Mouse (Mus musculus): Measurements from ENCODE around the gene Rnf222. TPM values are rescaled to one million over a fixed set of nuclear protein-coding genes. Genes with fewer than 3 reads are reported as not detected.

Rnf222 gene
- polyA plus RNA-seq, 1 experiment from 2014 or later, result 0.16 TPM

DNA sequence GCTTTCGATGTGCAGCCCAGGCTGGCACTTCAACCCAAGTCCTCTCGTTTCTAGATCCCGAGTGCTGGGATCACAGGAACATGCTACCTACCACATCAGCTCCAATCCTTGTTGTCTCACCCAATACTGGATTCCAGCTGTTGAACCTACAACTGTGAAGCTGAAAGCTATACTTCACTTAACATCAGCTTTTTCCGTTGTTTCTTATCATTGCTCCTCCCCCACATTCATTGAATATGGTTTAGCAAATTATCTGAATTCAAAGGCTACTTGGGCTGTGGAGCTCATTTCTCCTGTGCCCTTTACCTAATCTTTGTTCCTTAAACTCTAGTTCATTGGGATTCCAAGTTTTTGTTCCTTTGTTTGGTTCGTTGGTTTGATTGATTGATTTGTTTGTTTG, 9.5 kb upstream of the Rnf222 start:
- 0 out of 2 replicates have a peak, but pooled peaks cover 2% of the 10 kb centered on the region for H3K4me1 ChIP-seq (replicated peaks; ENCODE audit: control insufficient read depth, insufficient read depth, low read length)
- H3K9me3 ChIP-seq (ENCODE audit: control insufficient read depth, low read length), result no peaks in the 10 kb centered on the region
- H3K27me3 ChIP-seq (replicated peaks; ENCODE audit: control insufficient read depth, insufficient read depth, low read length), result no peaks in the 10 kb centered on the region
- 77% methylated on average over 5 of the region's 5 CpGs for WGBS
- no peak overlapping the region for H3K9ac ChIP-seq (ENCODE audit: low read depth, low read length)
- DNase-seq (ENCODE audit: low spot score) (no peak), ATAC-seq (replicated peaks; ENCODE audit: low FRiP score) (no peak)
- H3K27ac ChIP-seq (ENCODE audit: low read depth, low read length), result no peak overlapping the region
- H3K4me3 ChIP-seq (ENCODE audit: low read depth, low read length), result no peak overlapping the region
- H3K4me2 ChIP-seq, result no peak overlapping the region
- no peaks in the 10 kb centered on the region for H3K36me3 ChIP-seq (ENCODE audit: control insufficient read depth, insufficient read depth, low read length)

DNA sequence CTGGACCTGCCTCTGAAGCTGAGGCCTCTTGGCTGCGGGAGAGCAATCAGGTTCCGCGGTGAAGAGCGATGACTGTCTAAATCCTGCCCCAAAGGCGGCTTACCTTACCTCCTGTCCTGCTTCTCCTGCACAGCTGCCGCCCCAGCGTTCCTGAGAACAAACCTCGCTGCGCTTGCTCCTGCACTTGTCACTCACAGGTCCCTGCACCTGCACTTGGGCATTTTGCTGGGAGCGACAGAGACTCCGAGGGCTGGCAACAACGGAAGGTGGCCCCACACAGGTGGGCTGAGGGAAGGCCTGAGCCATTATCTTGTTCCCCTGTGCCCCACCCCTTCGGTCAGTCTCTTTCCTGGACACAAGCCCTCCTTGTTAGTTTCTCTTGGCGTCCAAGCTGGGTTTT, 6.2 kb upstream of the Rnf222 start:
- H3K4me1 ChIP-seq (replicated peaks; ENCODE audit: control insufficient read depth, insufficient read depth, low read length), result peaks cover 12% of the 10 kb centered on the region
- WGBS, result 31% methylated on average over 14 of the region's 14 CpGs
- H3K4me3 ChIP-seq (ENCODE audit: low read depth, low read length), result no peak overlapping the region
- no peak overlapping the region for H3K4me2 ChIP-seq
- H3K9me3 ChIP-seq (ENCODE audit: control insufficient read depth, low read length), result no peaks in the 10 kb centered on the region
- no peak overlapping the region for H3K27ac ChIP-seq (ENCODE audit: low read depth, low read length)
- DNase-seq (ENCODE audit: low spot score), result no peak
- ATAC-seq (replicated peaks; ENCODE audit: low FRiP score), result no peak
- H3K36me3 ChIP-seq (ENCODE audit: control insufficient read depth, insufficient read depth, low read length), result no peaks in the 10 kb centered on the region
- H3K27me3 ChIP-seq (replicated peaks; ENCODE audit: control insufficient read depth, insufficient read depth, low read length), result no peaks in the 10 kb centered on the region
- H3K9ac ChIP-seq (ENCODE audit: low read depth, low read length), result no peak overlapping the region

DNA sequence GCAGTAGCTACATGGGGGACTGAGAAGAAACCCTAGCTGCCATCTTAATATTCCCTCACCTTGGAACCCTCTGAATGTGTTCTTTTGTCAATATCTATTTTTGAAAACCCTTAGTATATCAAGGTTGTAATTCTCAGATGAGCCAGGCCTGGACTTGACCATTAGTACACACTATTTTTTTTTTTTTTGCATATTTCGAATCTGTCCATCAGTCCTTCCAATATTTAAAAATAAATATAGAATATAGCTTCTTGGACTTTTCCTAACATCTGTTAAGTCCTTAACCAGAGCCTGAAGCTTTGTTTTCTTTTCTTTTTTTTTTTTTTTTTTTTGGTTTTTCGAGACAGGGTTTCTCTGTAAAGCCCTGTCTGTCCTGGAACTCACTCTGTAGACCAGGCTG, 4.5 kb upstream of the Rnf222 start:
- no peaks in the 10 kb centered on the region for H3K27me3 ChIP-seq (replicated peaks; ENCODE audit: control insufficient read depth, insufficient read depth, low read length)
- ATAC-seq (replicated peaks; ENCODE audit: low FRiP score), result no peak
- no peak overlapping the region for H3K27ac ChIP-seq (ENCODE audit: low read depth, low read length)
- H3K4me2 ChIP-seq, result peak overlapping the region; percentile 54; the same call in 1 of the 2 replicates
- H3K4me1 ChIP-seq (replicated peaks; ENCODE audit: control insufficient read depth, insufficient read depth, low read length), result peaks cover 12% of the 10 kb centered on the region
- no peaks in the 10 kb centered on the region for H3K9me3 ChIP-seq (ENCODE audit: control insufficient read depth, low read length)
- 75% methylated on average over 2 of the region's 2 CpGs for WGBS
- no peak for DNase-seq (ENCODE audit: low spot score)
- peak overlapping the region; percentile 43; the same call in 1 of the 2 replicates for H3K9ac ChIP-seq (ENCODE audit: low read depth, low read length)
- H3K36me3 ChIP-seq (ENCODE audit: control insufficient read depth, insufficient read depth, low read length), result no peaks in the 10 kb centered on the region
- no peak overlapping the region for H3K4me3 ChIP-seq (ENCODE audit: low read depth, low read length)

DNA sequence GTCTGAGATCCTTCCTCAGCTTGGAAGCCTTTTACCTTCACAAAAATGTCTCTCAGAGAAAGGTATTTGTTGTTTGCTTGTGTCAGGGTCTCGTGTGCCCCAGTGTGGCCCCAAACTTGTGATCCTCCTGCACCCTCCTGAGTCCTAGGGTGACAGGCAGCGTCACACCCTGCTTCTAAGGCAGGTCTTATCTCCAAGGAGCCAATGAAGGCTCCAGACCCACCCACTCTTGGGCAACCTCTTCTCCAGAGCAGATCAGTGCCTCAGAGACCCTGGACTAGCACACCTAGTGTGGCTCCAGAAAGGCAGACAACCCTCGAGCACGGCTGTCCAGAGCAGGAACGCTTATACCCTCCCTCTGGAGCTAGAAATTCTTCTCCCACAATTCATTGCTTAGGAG, 4.0 kb upstream of the Rnf222 start:
- H3K4me3 ChIP-seq (ENCODE audit: low read depth, low read length), result no peak overlapping the region
- H3K4me1 ChIP-seq (replicated peaks; ENCODE audit: control insufficient read depth, insufficient read depth, low read length), result peaks cover 12% of the 10 kb centered on the region
- DNase-seq (ENCODE audit: low spot score), result no peak
- no peaks in the 10 kb centered on the region for H3K9me3 ChIP-seq (ENCODE audit: control insufficient read depth, low read length)
- peak overlapping the region; percentile 54 for H3K4me2 ChIP-seq
- 51% methylated on average over 5 of the region's 5 CpGs for WGBS
- ATAC-seq (replicated peaks; ENCODE audit: low FRiP score), result peak; percentile 96
- H3K27ac ChIP-seq (ENCODE audit: low read depth, low read length), result no peak overlapping the region; the same call in 1 of the 2 replicates
- H3K27me3 ChIP-seq (replicated peaks; ENCODE audit: control insufficient read depth, insufficient read depth, low read length), result no peaks in the 10 kb centered on the region
- H3K9ac ChIP-seq (ENCODE audit: low read depth, low read length), result peak overlapping the region; percentile 43; the same call in 1 of the 2 replicates
- H3K36me3 ChIP-seq (ENCODE audit: control insufficient read depth, insufficient read depth, low read length), result no peaks in the 10 kb centered on the region

DNA sequence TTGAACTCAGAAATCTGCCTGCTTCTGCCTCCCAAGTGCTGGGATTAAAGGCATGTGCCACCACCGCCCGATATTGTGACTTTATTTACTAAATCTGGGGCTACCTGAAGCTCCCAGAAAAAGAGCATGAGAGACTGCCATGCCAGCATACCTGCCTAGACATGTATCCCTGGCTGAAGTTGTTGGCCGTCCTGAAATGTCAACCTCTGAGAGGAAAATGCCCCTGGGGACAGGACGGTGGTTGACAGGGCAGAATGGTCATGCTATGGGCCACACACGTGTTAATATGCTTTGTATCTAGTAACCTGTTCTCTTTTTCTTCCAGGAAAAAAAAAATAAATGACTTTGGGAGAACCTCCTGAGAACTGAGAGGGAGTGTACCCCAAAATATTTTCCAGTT, 2.3 kb upstream of the Rnf222 start:
- Histone ChIP-seq H3K9ac (ENCODE audit: low read depth, low read length) (no peak overlapping the region), H3K36me3 (ENCODE audit: control insufficient read depth, insufficient read depth, low read length) (no peaks in the 10 kb centered on the region), H3K27ac (ENCODE audit: low read depth, low read length) (no peak overlapping the region), H3K9me3 (ENCODE audit: control insufficient read depth, low read length) (no peaks in the 10 kb centered on the region), H3K4me3 (ENCODE audit: low read depth, low read length) (no peak overlapping the region), H3K4me2 (no peak overlapping the region), H3K4me1 (replicated peaks; ENCODE audit: control insufficient read depth, insufficient read depth, low read length) (peaks cover 12% of the 10 kb centered on the region), H3K27me3 (replicated peaks; ENCODE audit: control insufficient read depth, insufficient read depth, low read length) (no peaks in the 10 kb centered on the region)
- 76% methylated on average over 5 of the region's 5 CpGs for WGBS
- no peak for ATAC-seq (replicated peaks; ENCODE audit: low FRiP score)
- DNase-seq (ENCODE audit: low spot score), result no peak

DNA sequence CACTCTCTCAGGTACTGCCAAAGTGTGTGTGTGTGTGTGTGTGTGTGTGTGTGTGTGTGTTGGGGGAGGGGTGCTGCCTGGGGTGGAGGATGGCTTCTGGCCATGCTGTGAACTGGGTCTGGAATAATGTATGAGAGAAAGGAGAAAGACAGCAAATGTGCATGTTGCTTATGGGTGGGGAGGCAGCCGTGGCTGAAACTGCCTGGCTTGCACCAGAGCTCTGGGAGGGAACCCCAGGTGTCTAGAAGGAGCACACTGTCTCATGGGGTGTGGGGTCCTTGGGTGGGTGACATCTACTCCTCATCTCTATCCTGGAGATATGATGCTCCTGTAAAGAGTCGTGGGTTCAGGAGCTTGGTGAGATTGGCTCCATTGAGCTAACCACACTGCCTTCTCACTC, 300 bp downstream of the Rnf222 start:
- peaks cover 24% of the 10 kb centered on the region for H3K4me1 ChIP-seq (replicated peaks; ENCODE audit: control insufficient read depth, insufficient read depth, low read length)
- WGBS, result 65% methylated on average over 2 of the region's 2 CpGs
- H3K27me3 ChIP-seq (replicated peaks; ENCODE audit: control insufficient read depth, insufficient read depth, low read length), result no peaks in the 10 kb centered on the region
- no peak overlapping the region for H3K4me2 ChIP-seq
- no peak for ATAC-seq (replicated peaks; ENCODE audit: low FRiP score)
- no peak overlapping the region for H3K27ac ChIP-seq (ENCODE audit: low read depth, low read length)
- H3K36me3 ChIP-seq (ENCODE audit: control insufficient read depth, insufficient read depth, low read length), result no peaks in the 10 kb centered on the region
- H3K9ac ChIP-seq (ENCODE audit: low read depth, low read length), result no peak overlapping the region
- H3K4me3 ChIP-seq (ENCODE audit: low read depth, low read length), result no peak overlapping the region
- DNase-seq (ENCODE audit: low spot score), result no peak
- H3K9me3 ChIP-seq (ENCODE audit: control insufficient read depth, low read length), result no peaks in the 10 kb centered on the region

DNA sequence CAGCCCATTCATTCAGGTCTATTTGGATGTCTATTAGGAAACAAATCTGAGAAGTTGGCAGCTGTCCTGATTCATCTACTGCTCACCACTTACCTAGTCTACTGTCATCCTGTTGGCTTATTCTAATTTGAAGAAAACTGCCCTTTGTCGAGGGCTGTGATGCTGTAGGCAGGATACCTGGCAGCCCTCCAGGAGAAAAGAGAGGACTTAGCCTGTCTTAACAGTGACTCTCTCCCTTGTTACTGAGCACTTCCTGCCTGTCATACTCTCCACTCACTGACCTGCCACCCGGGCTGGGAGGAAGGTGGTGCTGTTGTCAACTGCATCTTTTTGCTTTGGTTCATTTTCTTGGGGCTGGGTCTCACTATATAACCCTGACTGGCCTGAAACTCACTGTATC, 2.3 kb downstream of the Rnf222 start:
- 40% methylated on average over 2 of the region's 2 CpGs for WGBS
- Histone ChIP-seq H3K4me3 (ENCODE audit: low read depth, low read length) (no peak overlapping the region), H3K9me3 (ENCODE audit: control insufficient read depth, low read length) (no peaks in the 10 kb centered on the region), H3K27me3 (replicated peaks; ENCODE audit: control insufficient read depth, insufficient read depth, low read length) (no peaks in the 10 kb centered on the region), H3K36me3 (ENCODE audit: control insufficient read depth, insufficient read depth, low read length) (no peaks in the 10 kb centered on the region), H3K4me1 (replicated peaks; ENCODE audit: control insufficient read depth, insufficient read depth, low read length) (peaks cover 13% of the 10 kb centered on the region), H3K9ac (ENCODE audit: low read depth, low read length) (no peak overlapping the region), H3K4me2 (no peak overlapping the region), H3K27ac (ENCODE audit: low read depth, low read length) (no peak overlapping the region)
- DNase-seq (ENCODE audit: low spot score) (no peak), ATAC-seq (replicated peaks; ENCODE audit: low FRiP score) (no peak)

DNA sequence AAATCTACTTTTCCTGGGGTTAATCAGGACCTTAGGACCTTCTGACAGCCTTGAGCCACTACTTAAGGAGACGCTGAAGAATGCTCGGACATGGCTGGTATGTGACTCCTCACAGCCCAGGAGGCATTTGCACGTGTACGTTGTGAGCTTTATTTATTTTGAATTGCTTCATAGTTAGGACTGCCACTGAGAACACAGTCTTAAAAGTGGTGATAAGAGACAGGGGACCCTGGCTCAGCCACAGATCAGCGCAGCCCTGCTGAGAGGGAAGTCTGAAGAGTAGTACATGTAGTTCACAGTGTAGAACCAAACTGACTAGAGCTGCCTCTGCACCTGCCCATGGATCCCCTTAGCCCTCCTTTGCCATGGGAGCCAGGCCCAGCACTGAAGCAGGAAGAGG, 3.5 kb downstream of the Rnf222 start:
- ATAC-seq (replicated peaks; ENCODE audit: low FRiP score) (no peak), DNase-seq (ENCODE audit: low spot score) (peak; percentile 30)
- 66% methylated on average over 5 of the region's 5 CpGs for WGBS
- no peak overlapping the region for H3K27ac ChIP-seq (ENCODE audit: low read depth, low read length)
- H3K9me3 ChIP-seq (ENCODE audit: control insufficient read depth, low read length), result no peaks in the 10 kb centered on the region
- peak overlapping the region; percentile 52; the same call in 1 of the 2 replicates for H3K4me2 ChIP-seq
- H3K4me3 ChIP-seq (ENCODE audit: low read depth, low read length), result no peak overlapping the region
- no peak overlapping the region for H3K9ac ChIP-seq (ENCODE audit: low read depth, low read length)
- peaks cover 13% of the 10 kb centered on the region for H3K4me1 ChIP-seq (replicated peaks; ENCODE audit: control insufficient read depth, insufficient read depth, low read length)
- no peaks in the 10 kb centered on the region for H3K36me3 ChIP-seq (ENCODE audit: control insufficient read depth, insufficient read depth, low read length)
- no peaks in the 10 kb centered on the region for H3K27me3 ChIP-seq (replicated peaks; ENCODE audit: control insufficient read depth, insufficient read depth, low read length)

DNA sequence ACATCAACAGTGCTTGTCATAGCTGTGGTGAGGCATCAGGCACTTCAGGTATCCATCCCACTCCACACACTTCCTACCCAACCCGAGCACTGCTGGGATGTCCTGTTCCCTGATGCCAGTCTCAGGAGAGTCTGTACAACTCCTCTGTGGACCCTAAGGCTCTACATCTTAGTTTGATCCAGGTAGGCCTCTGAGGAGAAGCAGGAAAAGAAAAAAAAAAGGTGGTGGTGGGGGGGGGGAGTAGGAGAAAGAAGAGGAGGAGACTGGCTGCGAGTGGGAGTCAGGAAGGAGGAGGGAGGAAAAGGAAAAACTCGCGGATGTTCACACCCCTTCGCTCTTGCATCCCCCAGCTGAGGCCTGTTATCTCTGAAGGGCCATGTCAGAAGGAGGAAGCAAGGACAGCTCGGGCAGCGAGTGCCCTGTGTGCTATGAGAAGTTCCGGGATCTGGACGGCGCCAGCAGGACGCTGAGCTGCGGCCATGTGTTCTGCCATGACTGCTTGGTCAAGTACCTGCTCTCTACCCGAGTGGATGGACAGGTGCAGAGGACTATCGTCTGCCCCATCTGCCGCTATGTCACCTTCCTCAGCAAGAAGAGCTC, 4.0 kb downstream of the Rnf222 start:
- Histone ChIP-seq H3K4me2 (peak overlapping the region; percentile 52), H3K36me3 (ENCODE audit: control insufficient read depth, insufficient read depth, low read length) (no peaks in the 10 kb centered on the region), H3K27me3 (replicated peaks; ENCODE audit: control insufficient read depth, insufficient read depth, low read length) (no peaks in the 10 kb centered on the region), H3K4me3 (ENCODE audit: low read depth, low read length) (0 out of 2 replicates have a peak overlapping the region, but pooled peaks have one; percentile 7), H3K4me1 (replicated peaks; ENCODE audit: control insufficient read depth, insufficient read depth, low read length) (peaks cover 16% of the 10 kb centered on the region), H3K9ac (ENCODE audit: low read depth, low read length) (peak overlapping the region; percentile 52), H3K27ac (ENCODE audit: low read depth, low read length) (no peak overlapping the region; the same call in 1 of the 2 replicates), H3K9me3 (ENCODE audit: control insufficient read depth, low read length) (no peaks in the 10 kb centered on the region)
- 36% methylated on average over 15 of the region's 15 CpGs for WGBS
- ATAC-seq (replicated peaks; ENCODE audit: low FRiP score) (0 out of 2 replicates have a peak, but pooled peaks have one; percentile 29), DNase-seq (ENCODE audit: low spot score) (peak; percentile 36)
